Mouse (Mus musculus) heart, embryonic 11.5 days (tissue): Measurements from ENCODE around the gene Dennd5b. TPM values are rescaled to one million over a fixed set of nuclear protein-coding genes. Genes with fewer than 3 reads are reported as not detected.
"Not testable (repeated sequence)": the region's sequence is repeated elsewhere in the genome, so short reads cannot be mapped to it uniquely, and the experiment has no call there.

Experiments used
- ATAC-seq: fragments of 200-750 bp; cut with Nextera tagmentation; replicated peaks from 2 replicates; pipeline ENCODE4 v1.8.0; 2017; ENCODE audit warnings: moderate library complexity; ENCODE audit not compliant: insufficient number of reproducible peaks, low FRiP score, low TSS enrichment
- H3K27ac ChIP-seq: fragments of 300-500 bp; sonication (generic); 2 replicates; pipeline ENCODE4 v1.5.1; 2014; ENCODE audit warnings: mild to moderate bottlenecking, low read depth, low read length
- H3K27me3 ChIP-seq: fragments of 300-500 bp; sonication (generic); 2 replicates; pipeline ENCODE4 v1.6.1; 2014; ENCODE audit warnings: mild to moderate bottlenecking, low read length, mixed read lengths; ENCODE audit not compliant: control insufficient read depth, insufficient read depth
- H3K36me3 ChIP-seq: fragments of 300-500 bp; sonication (generic); 2 replicates; pipeline ENCODE4 v1.6.1; 2014; ENCODE audit warnings: mild to moderate bottlenecking, low read length, moderate library complexity, mixed read lengths; ENCODE audit not compliant: control insufficient read depth, insufficient read depth
- H3K4me1 ChIP-seq: fragments of 300-500 bp; sonication (generic); 2 replicates; pipeline ENCODE4 v1.6.1; 2014; ENCODE audit warnings: low read length; ENCODE audit not compliant: control insufficient read depth, insufficient read depth
- H3K4me2 ChIP-seq: fragments of 300-500 bp; sonication (generic); 2 replicates; pipeline ENCODE4 v1.6.1; 2014; ENCODE audit warnings: mild to moderate bottlenecking, moderate library complexity
- H3K4me3 ChIP-seq: fragments of 300-500 bp; sonication (generic); 2 replicates; pipeline ENCODE4 v1.5.1; 2014; ENCODE audit warnings: low read depth, low read length
- H3K9ac ChIP-seq: fragments of 300-500 bp; sonication (generic); 2 replicates; pipeline ENCODE4 v1.6.1; 2014; ENCODE audit warnings: mild to moderate bottlenecking, low read depth, low read length, moderate library complexity
- H3K9me3 ChIP-seq: fragments of 300-500 bp; sonication (generic); replicated peaks from 2 replicates; pipeline ENCODE4 v1.6.1; 2016; ENCODE audit warnings: low read length; ENCODE audit not compliant: control insufficient read depth
- WGBS: fragments of 180-500 bp; shearing (Covaris S2); extraction: QIAGEN DNeasy Blood & Tissue Kit; methylation state at CpG from one replicate; pipeline ENCODE4 v1.1.7; 2014; ENCODE audit not compliant: insufficient replicate concordance; 5-methylcytosine and 5-hydroxymethylcytosine counted together
- polyA plus RNA-seq: library from polyadenylated mRNA; unstranded; fragments of >200 nt; fragmentation: Nextera tagmentation; extraction: Ambion mirVana; gene quantifications from 2 replicates; pipeline ENCODE4 v1.2.1, GENCODE M21; 2014

Gene Dennd5b
- polyA plus RNA-seq, 1 experiment from 2014 or later = 11.1 TPM

DNA sequence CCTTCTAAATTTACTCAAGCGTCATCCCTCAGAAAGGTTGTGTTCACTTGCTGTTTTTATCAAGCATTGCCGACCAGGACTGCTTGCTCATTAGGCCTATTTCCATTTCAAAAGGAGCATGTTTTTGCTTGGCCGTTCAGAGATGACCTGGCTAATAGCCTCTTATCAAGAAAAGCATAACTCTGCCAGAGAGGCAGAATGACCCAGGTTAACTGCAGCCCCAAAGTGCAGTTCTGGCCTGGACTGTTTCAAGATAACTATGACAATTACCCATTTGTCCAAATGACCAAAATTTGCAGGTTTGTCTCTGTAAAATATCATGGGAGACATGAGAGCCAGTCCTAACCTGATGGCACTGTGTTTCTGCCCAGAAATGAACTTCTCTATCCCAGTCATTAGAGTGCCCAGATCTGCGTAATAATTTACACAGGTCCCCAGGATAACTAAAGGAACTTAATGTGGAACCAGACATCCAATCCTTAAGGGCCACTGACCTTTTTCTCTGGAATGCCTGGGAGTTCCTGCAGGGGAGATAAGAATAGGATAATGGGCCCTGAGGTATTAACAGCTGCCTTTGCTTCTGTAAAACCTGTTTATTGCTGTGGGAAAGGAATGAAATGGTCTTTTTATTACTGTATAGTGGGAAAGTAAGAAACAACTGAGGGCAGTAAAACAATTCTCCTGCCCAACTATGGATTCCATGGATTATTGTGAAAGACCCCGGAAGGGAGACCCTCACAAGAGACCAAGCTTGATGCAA lies 33.1 kb upstream of the Dennd5b start:
- Histone ChIP-seq H3K4me3 (no peak overlapping the region), H3K9ac (no peak overlapping the region), H3K9me3 (no peaks in the 10 kb centered on the region), H3K4me1 (peaks cover 21% of the 10 kb centered on the region), H3K36me3 (no peaks in the 10 kb centered on the region), H3K27ac (peak overlapping the region; percentile 57; the same call in 1 of the 2 replicates), H3K27me3 (no peaks in the 10 kb centered on the region), H3K4me2 (no peak overlapping the region)
- peak; percentile 48; the same call in 1 of the 2 replicates for ATAC-seq
- 11% methylated on average over 5 of the region's 5 CpGs for WGBS

DNA sequence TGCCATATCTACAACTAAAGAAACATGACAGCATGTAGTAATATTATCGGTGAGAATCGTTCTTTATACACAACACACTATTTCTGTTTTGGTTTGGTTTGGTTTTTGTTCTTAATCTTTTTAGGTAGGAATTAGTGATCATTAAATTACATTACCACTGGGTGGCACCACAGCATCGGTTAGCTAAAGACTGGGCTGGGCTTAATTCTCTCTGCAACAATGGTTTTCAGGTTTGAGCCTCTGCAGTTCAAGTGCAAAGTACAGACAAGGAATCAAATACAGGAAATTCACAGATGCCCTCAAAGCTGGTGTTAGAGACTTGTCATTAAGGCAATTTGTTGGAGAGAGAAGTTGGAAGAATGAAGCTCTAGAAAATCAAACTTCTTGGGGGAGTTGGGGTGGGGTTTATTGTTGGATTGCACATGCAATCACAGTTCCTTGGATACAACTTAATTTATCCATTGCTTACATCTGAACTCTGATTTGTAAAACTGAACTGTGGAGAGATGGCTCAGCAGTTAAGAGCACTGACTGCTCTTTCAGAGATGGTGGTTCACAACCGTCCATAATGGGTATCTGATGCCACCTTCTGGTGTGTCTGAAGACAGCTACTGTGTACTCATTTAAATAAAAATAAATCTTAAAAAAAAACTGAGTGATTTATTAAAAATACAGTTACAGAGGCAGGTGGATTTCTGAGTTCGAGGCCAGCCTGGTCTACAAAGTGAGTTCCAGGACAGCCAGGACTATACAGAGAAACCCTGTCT lies 31.0 kb upstream of the Dennd5b start:
- H3K9me3 ChIP-seq = no peaks in the 10 kb centered on the region
- H3K4me2 ChIP-seq = no peak overlapping the region
- no peak for ATAC-seq
- peaks cover 21% of the 10 kb centered on the region for H3K4me1 ChIP-seq
- no peak overlapping the region for H3K27ac ChIP-seq
- no peaks in the 10 kb centered on the region for H3K27me3 ChIP-seq
- H3K4me3 ChIP-seq = no peak overlapping the region
- 28% methylated on average over 5 of the region's 5 CpGs for WGBS
- no peak overlapping the region for H3K9ac ChIP-seq
- H3K36me3 ChIP-seq = no peaks in the 10 kb centered on the region

- H3K4me2 ChIP-seq = no peak overlapping the region
- peaks cover 2% of the 10 kb centered on the region; the same call in 1 of the 2 replicates for H3K9me3 ChIP-seq
- no peak overlapping the region for H3K27ac ChIP-seq
- WGBS = 28% methylated on average over 3 of the region's 3 CpGs
- H3K9ac ChIP-seq = no peak overlapping the region
- no peaks in the 10 kb centered on the region for H3K27me3 ChIP-seq
- no peak for ATAC-seq
- no peak overlapping the region for H3K4me3 ChIP-seq
- H3K4me1 ChIP-seq = peaks cover 21% of the 10 kb centered on the region
- H3K36me3 ChIP-seq = no peaks in the 10 kb centered on the region
Measured at GRCm38 (mm10) chr6:149131111-149131510, 29.6 kb upstream of the Dennd5b start.

GRCm38 (mm10) chr6:149129870-149130269 lies 28.4 kb upstream of the Dennd5b start, which contains the start of gene Gm10203:
Gene Gm10203, plus strand, starts transcription at chr6:149130170.
- not testable (repeated sequence) for H3K4me3 ChIP-seq, H3K36me3 ChIP-seq, H3K9ac ChIP-seq, H3K4me2 ChIP-seq, ATAC-seq, H3K27ac ChIP-seq, H3K9me3 ChIP-seq, H3K27me3 ChIP-seq
- 85% methylated on average over 8 of the region's 8 CpGs for WGBS
- peaks cover 11% of the 10 kb centered on the region for H3K4me1 ChIP-seq

- H3K4me1 ChIP-seq = no peaks in the 10 kb centered on the region
- ATAC-seq = 0 out of 2 replicates have a peak, but pooled peaks have one; percentile 2
- H3K36me3 ChIP-seq = no peaks in the 10 kb centered on the region
- WGBS = 66% methylated on average over 4 of the region's 4 CpGs
- no peak overlapping the region for H3K27ac ChIP-seq
- no peak overlapping the region for H3K4me2 ChIP-seq
- no peak overlapping the region for H3K4me3 ChIP-seq
- H3K9ac ChIP-seq = no peak overlapping the region
- H3K9me3 ChIP-seq = peaks cover 2% of the 10 kb centered on the region; the same call in 1 of the 2 replicates
- H3K27me3 ChIP-seq = no peaks in the 10 kb centered on the region
Measured at GRCm38 (mm10) chr6:149126675-149127074, 25.2 kb upstream of the Dennd5b start.

GRCm38 (mm10) chr6:149123042-149123441 lies 21.6 kb upstream of the Dennd5b start:
- no peak overlapping the region for H3K27ac ChIP-seq
- H3K9me3 ChIP-seq = peaks cover 2% of the 10 kb centered on the region; the same call in 1 of the 2 replicates
- no peaks in the 10 kb centered on the region for H3K27me3 ChIP-seq
- no peak overlapping the region for H3K4me3 ChIP-seq
- H3K9ac ChIP-seq = no peak overlapping the region
- H3K36me3 ChIP-seq = no peaks in the 10 kb centered on the region
- no peak for ATAC-seq
- 79% methylated on average over 3 of the region's 3 CpGs for WGBS
- H3K4me1 ChIP-seq = no peaks in the 10 kb centered on the region
- no peak overlapping the region for H3K4me2 ChIP-seq

DNA sequence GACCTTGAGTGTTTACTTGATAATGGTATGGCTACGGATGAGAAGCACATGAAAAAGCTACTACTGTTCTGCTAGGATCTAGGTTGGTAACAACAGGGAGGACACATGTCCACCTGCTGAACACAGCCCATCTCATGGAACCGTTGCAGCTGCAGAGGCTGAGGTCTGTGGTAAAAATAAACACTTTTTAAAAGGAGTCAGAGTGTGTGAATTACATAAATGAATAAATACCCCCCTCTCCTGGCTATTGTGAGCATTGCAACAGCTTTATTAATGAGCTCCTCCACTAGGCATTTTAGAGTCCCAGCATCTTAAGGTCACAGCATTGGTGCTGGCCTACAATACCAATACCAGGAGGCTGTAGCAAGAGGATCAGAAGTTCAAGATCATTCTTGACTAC lies 18.4 kb upstream of the Dennd5b start:
- Histone ChIP-seq H3K4me2 (no peak overlapping the region), H3K27me3 (no peaks in the 10 kb centered on the region), H3K9me3 (no peaks in the 10 kb centered on the region), H3K36me3 (no peaks in the 10 kb centered on the region), H3K4me3 (no peak overlapping the region), H3K4me1 (no peaks in the 10 kb centered on the region), H3K27ac (no peak overlapping the region), H3K9ac (no peak overlapping the region)
- ATAC-seq = no peak
- 33% methylated on average over 2 of the region's 2 CpGs for WGBS

DNA sequence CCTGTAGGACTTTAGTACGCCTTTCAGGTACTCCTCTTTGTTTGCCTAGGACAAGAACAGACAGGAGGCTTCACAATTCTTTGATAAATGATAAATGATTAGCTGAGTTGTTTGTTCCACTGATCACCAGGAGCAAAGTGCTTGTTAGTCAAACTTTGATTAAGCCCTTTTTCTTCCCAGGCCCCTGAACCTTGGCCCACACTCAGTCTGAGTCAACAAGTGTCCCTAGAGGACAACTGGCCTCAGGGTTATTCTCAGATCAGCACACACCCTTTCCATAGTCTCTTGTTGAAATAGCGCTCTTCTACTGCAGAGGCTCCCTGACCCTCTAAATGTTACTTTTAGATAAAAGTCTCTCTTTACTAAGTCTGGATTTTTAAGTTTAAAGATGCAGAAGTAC lies 17.5 kb upstream of the Dennd5b start:
- Histone ChIP-seq H3K9me3 (no peaks in the 10 kb centered on the region), H3K4me2 (no peak overlapping the region), H3K27me3 (no peaks in the 10 kb centered on the region), H3K27ac (no peak overlapping the region), H3K4me3 (no peak overlapping the region), H3K4me1 (no peaks in the 10 kb centered on the region), H3K9ac (no peak overlapping the region), H3K36me3 (no peaks in the 10 kb centered on the region)
- no peak for ATAC-seq
- WGBS = 53% methylated on average over 2 of the region's 2 CpGs
